Mouse (Mus musculus): ENCODE results near the gene Ispd. TPM values are rescaled to one million over a fixed set of nuclear protein-coding genes. Genes with fewer than 3 reads are reported as not detected.

Ispd gene
- total RNA-seq, 4 experiments from 2014 or later: 2.7 to 3.5 (median 3.3) TPM

DNA sequence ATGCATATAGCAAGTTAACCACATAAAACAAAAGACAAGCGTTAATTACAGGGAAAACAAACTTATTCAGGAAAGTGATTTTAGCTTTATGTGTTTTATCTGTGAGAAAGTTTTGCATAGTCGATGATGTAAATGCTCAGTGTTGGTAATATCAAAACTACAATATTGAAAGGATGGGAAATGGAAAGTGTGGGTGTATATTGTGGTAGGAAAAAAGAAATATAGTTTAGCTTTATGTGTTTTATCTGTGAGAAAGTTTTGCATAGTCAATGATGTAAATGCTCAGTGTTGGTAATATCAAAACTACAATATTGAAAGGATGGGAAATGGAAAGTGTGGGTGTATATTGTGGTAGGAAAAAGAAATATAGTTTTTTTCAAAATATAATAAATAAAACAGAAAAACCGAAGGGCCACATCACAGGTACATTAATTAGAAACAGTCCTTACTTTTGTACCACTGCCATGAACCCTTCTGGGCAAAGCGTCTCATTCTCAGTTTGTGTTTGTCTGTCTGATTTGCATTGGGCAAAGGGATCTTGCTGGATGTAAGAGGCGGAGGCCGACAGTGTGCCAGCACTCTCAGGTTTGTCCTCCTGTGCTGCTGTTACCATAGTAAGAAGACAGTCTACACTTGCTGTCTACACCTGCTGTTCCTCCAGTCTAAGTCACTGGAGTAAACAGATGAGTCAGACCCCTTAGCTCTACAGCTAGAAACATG is 87.2 kb downstream of the Ispd start:
- no peak for DNase-seq (ENCODE audit: low spot score in 2 of 2)

- no peak for DNase-seq (ENCODE audit: low spot score in 2 of 2)
Measured at GRCm38 (mm10) chr12:36471411-36471810, 90.2 kb downstream of the Ispd start.

- DNase-seq (ENCODE audit: low spot score in 2 of 2): no peak
Measured at GRCm38 (mm10) chr12:36474171-36474570, 92.9 kb downstream of the Ispd start.

DNA sequence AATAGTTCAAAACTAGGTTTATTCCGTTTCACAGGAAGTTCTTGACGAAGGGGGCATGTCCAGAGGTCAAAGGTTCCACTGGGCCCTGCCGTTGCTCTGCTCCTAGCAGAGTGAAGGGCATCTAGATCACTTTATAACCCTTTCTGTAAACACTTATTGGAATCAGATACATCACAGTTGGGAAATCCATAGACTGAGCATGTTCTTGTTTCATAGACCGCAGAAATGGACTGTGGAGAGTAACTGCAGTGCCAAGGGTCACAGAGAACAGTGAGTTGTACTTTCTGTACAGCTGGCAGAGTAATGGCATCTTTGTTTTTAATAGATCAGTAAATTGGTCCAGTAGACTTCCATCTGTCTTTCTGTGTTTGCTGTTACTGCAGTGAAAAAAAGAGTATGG is 94.0 kb downstream of the Ispd start:
- DNase-seq (ENCODE audit: low spot score in 2 of 2): no peak

- no peak for DNase-seq (ENCODE audit: low spot score in 2 of 2)
Measured at GRCm38 (mm10) chr12:36476476-36476875, 95.2 kb downstream of the Ispd start.

- no peak for DNase-seq (ENCODE audit: low spot score in 2 of 2)
Measured at GRCm38 (mm10) chr12:36477501-36477900, 96.3 kb downstream of the Ispd start.

DNA sequence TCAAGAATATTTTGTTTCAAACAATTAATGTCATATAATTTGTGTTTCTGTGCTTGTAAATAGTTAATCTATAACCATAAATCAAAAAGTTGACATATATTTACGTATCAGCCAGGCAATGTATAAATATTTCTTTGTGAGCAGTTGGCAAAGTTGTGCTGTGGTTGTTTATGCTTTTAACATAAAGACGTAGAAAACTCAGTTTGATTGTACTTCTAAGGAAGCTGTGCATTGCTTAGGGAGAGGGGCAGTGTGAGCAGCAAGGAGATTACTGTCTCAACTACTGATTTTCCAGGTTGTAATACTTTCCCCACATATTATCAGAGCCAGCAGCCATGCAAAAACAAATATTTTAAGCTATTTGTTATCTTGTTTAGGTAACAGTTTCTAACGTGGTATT is 96.7 kb downstream of the Ispd start:
- DNase-seq (ENCODE audit: low spot score in 2 of 2): no peak

DNA sequence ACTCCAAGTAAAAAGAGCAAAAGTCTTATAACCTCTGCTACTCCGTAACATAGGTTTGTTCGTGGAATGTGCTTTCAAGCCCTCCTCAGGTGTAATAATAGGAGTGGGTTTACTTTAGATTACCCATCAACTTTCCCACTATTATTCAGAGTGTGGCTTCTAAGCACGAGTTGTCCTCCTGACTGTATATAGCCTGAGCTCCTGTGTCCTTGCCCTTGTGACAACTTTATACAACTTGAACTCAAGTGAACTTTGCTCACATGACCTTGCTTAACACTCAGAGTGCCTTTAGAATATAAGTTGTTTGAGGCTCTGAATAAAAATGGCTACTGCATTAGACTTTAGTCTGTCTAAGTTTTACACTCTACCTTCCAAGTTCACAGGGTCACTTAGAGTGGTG is 100.5 kb downstream of the Ispd start:
- DNase-seq (ENCODE audit: low spot score in 2 of 2): no peak

DNA sequence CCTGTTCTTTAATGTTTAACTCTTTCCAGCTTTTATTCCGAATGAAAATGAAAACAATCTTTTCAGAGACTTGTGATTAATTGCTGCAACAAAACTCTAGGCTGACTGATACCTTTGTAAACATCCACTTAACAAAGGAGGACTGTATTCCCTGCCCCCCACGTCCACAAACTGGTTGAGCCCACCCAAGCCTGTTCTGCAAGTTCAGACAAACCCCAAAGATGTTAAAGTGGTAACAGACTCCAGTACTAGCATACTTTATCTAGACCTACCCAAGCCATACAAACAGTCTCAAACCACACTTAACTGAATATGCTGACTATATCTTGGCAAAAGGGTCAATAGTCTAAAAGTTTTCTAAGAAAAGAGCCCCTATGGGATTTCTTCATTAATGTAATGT is 102.1 kb downstream of the Ispd start:
- no peak for DNase-seq (ENCODE audit: low spot score in 2 of 2)

DNA sequence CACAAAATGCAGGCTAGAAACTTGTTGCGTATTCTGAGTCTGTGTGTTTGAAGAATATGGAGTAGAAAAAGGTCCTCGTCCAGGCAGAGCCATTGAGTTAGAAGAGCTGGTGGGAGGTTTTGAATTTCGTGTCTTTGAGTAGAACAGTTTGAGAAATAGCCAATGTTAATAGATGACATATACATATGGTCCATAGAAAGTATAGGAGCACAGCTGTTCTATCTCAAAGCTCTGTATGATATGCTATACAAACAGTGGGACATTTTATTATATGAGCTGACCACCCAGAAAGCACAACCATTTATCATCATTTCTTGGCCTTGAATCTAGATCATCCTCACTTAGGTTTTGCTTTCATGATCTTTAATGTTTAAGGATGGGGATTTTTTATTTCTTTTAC is 116.3 kb downstream of the Ispd start:
- DNase-seq (ENCODE audit: low spot score in 2 of 2): no peak

GRCm38 (mm10) chr12:36507111-36507903 is 126.1 kb downstream of the Ispd start:
- DNase-seq (ENCODE audit: low spot score in 2 of 2): no peak

- DNase-seq (ENCODE audit: low spot score in 2 of 2): no peak
Measured at GRCm38 (mm10) chr12:36509954-36510642, 128.8 kb downstream of the Ispd start.

- DNase-seq (ENCODE audit: low spot score in 2 of 2): no peak
Measured at GRCm38 (mm10) chr12:36521774-36522173, 140.5 kb downstream of the Ispd start.

- DNase-seq (ENCODE audit: low spot score in 2 of 2): no peak
Measured at GRCm38 (mm10) chr12:36523515-36523914, 142.3 kb downstream of the Ispd start.

DNA sequence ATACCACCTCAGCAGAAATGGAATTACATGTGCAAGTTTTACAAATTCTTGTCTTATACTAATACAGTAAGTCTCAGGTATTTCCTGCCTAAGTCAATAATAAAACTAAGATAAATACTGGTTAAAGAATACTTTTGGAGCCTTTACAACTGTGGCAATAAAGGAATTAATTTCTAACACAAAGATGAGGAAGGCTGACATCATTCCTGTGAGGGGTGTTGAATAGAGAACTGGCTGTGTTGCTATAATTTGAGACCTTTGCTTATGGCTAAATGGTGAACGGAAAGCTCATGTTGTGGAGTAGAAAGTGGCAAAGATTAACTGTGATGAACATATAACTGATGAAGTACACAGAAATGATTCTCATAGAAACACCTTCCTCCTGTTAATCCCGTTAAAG is 149.7 kb downstream of the Ispd start:
- no peak for DNase-seq (ENCODE audit: low spot score in 2 of 2)

DNA sequence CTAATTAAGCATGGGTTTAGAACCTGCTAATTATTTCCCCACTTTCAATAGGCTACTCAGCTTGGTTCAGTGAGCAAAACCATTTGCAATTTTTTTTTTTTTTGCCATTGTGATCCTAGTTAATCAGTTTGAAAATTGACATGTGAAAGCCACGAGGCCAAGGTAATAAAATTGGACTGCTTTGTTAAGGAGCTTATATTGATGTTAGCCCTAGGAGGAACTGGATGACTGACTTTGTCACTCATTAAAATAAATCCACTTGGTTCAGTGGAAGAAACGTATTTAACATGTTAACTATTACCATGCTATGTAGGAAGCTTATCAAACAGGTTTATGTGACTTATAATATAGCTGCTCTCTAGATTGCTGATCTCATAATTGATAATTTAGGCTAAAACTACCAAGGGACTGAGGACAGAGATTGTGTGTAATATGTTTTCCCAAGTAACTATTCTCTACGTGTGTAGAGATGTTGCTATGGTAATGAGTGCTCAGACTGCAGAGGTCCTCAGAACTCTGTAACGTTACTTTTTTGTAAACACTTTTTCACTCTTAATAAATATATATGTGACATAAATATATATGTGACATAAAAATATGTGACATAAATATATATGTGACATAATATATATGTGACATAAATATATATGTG is 150.3 kb downstream of the Ispd start:
- DNase-seq (ENCODE audit: low spot score in 2 of 2): no peak

DNA sequence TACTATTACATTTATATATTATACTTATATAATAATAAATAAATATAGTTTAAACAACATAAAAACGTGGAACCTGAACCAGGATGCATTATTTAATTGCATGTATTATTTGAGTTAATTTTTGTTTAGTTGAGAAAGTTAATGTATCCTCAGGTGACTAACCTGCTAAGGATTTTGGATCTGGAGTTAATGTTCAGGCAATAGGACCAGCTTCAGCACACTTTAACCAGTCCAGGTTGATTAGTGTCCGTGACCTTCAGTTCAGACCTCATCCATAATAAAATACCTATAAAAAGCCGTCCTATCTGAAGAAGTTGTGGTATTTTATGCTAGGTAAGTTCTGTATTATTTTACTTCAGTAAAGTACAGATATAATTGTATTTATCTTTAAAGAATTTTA is 151.3 kb downstream of the Ispd start:
- DNase-seq (ENCODE audit: low spot score in 2 of 2): no peak

DNA sequence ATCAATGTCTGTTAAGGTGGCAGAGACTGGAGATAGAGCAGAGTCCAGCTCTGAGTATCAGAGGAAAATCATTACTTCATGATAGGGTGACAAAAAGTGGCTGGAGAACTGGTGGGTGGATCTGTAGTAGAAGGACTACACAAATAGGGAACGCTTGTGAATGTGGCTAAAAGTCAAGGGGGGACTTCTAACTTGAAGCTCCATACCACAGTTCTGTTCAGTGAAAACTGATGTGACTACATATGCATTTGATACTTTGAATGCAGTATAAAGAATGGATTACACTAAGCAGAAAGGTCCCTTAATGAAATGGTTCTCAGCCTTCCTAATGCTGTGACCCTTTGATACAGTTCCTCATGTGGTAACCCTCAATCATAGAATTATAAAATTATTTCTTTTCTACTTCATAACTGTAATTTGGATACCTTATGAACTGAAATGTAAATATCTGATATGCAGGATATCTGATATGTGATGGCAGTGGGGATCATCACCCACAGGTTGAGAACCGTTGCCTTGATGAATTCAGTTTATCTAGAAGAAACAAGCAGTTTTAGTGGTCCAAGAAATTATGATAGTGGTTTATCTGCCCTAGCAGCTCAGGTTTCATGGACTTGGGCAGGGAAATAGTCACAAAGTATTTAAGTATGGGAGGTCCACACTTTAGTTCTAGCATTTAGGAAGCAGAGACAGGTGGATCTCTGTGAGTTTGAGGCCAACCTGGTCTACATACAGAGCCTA is 152.1 kb downstream of the Ispd start:
- no peak for DNase-seq (ENCODE audit: low spot score in 2 of 2)

- no peak for DNase-seq (ENCODE audit: low spot score in 2 of 2)
Measured at GRCm38 (mm10) chr12:36534589-36534988, 153.3 kb downstream of the Ispd start.

GRCm38 (mm10) chr12:36545318-36545717 is 164.1 kb downstream of the Ispd start:
- no peak for DNase-seq (ENCODE audit: low spot score in 2 of 2)

DNA sequence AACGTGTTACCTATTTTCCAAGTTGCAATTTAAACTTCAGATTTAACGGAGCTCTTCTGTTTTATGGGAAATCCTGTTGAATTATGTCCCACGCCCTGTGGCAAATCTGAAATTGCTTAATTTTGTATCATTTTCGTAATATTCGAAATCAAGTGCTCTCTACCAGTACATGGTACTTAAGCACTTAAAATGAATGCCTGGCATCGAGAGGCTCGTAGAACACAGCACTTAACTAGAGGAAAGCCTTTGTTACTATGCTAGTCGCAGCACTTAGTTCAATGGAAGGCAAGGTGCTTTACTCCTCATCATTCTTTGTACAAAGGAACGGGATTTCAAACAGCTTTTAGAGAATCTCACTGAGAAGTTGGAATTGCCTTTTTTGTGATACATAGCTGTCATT is 168.2 kb downstream of the Ispd start:
- DNase-seq (ENCODE audit: low spot score in 2 of 2): no peak

Measured in gastrocnemius, adult 8-10 months (tissue).